Mouse (Mus musculus) kidney, adult 2 months (tissue): Measurements from ENCODE around the gene Cntn5.

Experiments used
- CTCF ChIP-seq: fragments of 200-500 bp; conservative IDR thresholded peaks from 2 replicates; pipeline ENCODE4 v1.5.1; 2011; ENCODE audit warnings: low read depth, mild to moderate bottlenecking, control low read depth, low read length, moderate library complexity, mixed read lengths; ENCODE audit not compliant: insufficient read depth, insufficient read length
- POLR2A ChIP-seq: fragments of 200-500 bp; IDR thresholded peaks from one replicate; pipeline ENCODE4 v1.6.1; 2011; ENCODE audit warnings: low read depth, low read length, control low read depth

GRCm38 (mm10) chr9:10713641-10714040, 190.9 kb downstream of the Cntn5 start:
- TF ChIP-seq CTCF: no peak
- no peak for TF ChIP-seq POLR2A
